Mouse (Mus musculus) liver, embryonic 14.5 days (tissue): ENCODE data around the gene Pex16. TPM values are rescaled to one million over a fixed set of nuclear protein-coding genes. Genes with fewer than 3 reads are reported as not detected.
"Not testable (repeated sequence)": the region's sequence is repeated elsewhere in the genome, so short reads cannot be mapped to it uniquely, and the experiment has no call there.

ENCODE experiments used
- ATAC-seq: fragments of 200-750 bp; cut with Nextera tagmentation; 2 replicates; pipeline ENCODE4 v1.8.0; 2017; ENCODE audit warnings: moderate number of reproducible peaks, mild to moderate bottlenecking, moderate library complexity; ENCODE audit not compliant: insufficient read depth
- DNase-seq, 3 experiments: peaks; one replicate each; pipeline ENCODE4 v3.0.0-alpha.2; 2012 to 2013; ENCODE audit warnings: low read depth in 3 of 3, low spot score in 3 of 3
- H3K27ac ChIP-seq: fragments of 300-500 bp; sonication (generic); 2 replicates; pipeline ENCODE4 v1.5.1; 2014; ENCODE audit warnings: moderate library complexity, mild to moderate bottlenecking, control low read depth, inconsistent platforms
- H3K27me3 ChIP-seq: fragments of 300-500 bp; sonication (generic); 2 replicates; pipeline ENCODE4 v1.6.1; 2014; ENCODE audit warnings: mild to moderate bottlenecking, low read length, moderate library complexity; ENCODE audit not compliant: control insufficient read depth, insufficient read depth
- H3K36me3 ChIP-seq: fragments of 300-500 bp; sonication (generic); replicated peaks from 2 replicates; pipeline ENCODE4 v1.6.1; 2014; ENCODE audit warnings: low read depth; ENCODE audit not compliant: control insufficient read depth, insufficient read depth
- H3K4me1 ChIP-seq, 2 experiments: fragments of 200-500 bp in 1 of 2; fragments of 300-500 bp in 1 of 2; sonication (generic) in 1 of 2; replicated peaks; 2 replicates each; pipeline ENCODE4 v1.6.1; 2012 to 2014; ENCODE audit warnings: antibody characterized with exemption in 1 of 2, inconsistent platforms in 1 of 2, low read length in 1 of 2; ENCODE audit not compliant: control insufficient read depth in 2 of 2, insufficient read depth in 2 of 2
- H3K4me2 ChIP-seq: fragments of 300-500 bp; sonication (generic); 2 replicates; pipeline ENCODE4 v1.6.1; 2014; ENCODE audit warnings: low read depth, mild to moderate bottlenecking, control low read depth, moderate library complexity
- H3K4me3 ChIP-seq, 2 experiments: fragments of 200-500 bp in 1 of 2; fragments of 300-500 bp in 1 of 2; sonication (generic) in 1 of 2; 2 replicates each; pipeline ENCODE4 v1.5.1; 2012 to 2014; ENCODE audit warnings: low read depth in 2 of 2, low read length in 2 of 2, mild to moderate bottlenecking in 2 of 2, control low read depth in 1 of 2, inconsistent platforms in 1 of 2, moderate library complexity in 1 of 2; ENCODE audit not compliant: insufficient read depth in 1 of 2
- H3K9ac ChIP-seq: fragments of 300-500 bp; sonication (generic); replicated peaks from 2 replicates; pipeline ENCODE4 v1.6.1; 2014; ENCODE audit warnings: mild to moderate bottlenecking, control low read depth, moderate library complexity
- H3K9me3 ChIP-seq: fragments of 300-500 bp; sonication (generic); 2 replicates; pipeline ENCODE4 v1.6.1; 2016; ENCODE audit warnings: low read length, mixed read lengths; ENCODE audit not compliant: control insufficient read depth
- CTCF ChIP-seq: IDR thresholded peaks from 2 replicates; pipeline ENCODE4 v1.5.1; 2016; ENCODE audit warnings: antibody characterized with exemption, low read depth, control low read depth
- EP300 ChIP-seq: IDR thresholded peaks from 2 replicates; pipeline ENCODE4 v1.6.1; 2016; ENCODE audit warnings: antibody characterized with exemption, low read depth
- WGBS: fragments of 180-500 bp; shearing (Covaris S2); extraction: QIAGEN DNeasy Blood & Tissue Kit; methylation state at CpG from one replicate; pipeline ENCODE4 v1.1.7; 2014; ENCODE audit not compliant: insufficient replicate concordance; 5-methylcytosine and 5-hydroxymethylcytosine counted together
- polyA plus RNA-seq, 2 experiments: library from polyadenylated mRNA; depleted of rRNA in 1 of 2; stranded (reverse) in 1 of 2; unstranded in 1 of 2; fragments of >200 nt; fragmentation: Nextera tagmentation in 1 of 2; extraction: Ambion mirVana in 1 of 2; gene quantifications; 2 replicates each; pipeline versions ENCODE4 v1.2.1 to v1.2.3; 2012 to 2014

The Pex16 gene
- polyA plus RNA-seq, 2 experiments = 15.5 to 19.5 TPM

DNA sequence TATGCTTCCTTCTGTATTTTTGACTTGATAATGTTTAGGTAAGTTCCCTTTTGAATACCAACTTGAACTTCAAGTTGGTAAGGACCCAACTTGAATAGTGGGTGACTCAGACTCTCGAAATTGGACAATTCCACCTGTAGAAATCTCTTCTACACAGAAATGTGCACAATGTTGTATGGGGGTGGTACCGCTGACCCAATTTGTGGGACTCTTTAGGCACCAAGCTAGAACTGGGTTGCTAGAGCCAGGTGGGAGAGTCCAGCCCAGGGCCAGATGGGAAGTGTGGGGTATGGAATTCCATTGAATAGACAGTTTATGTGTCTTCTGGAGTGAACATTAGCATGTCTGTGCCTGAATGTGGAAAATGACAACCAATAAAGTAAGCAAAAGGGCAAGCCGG lies 21.1 kb downstream of the Pex16 start:
- no peak for TF ChIP-seq CTCF
- Histone ChIP-seq H3K4me1 (no peaks in the 10 kb centered on the region), H3K9me3 (no peaks in the 10 kb centered on the region), H3K27ac (no peak overlapping the region), H3K4me2 (no peak overlapping the region), H3K36me3 (no peaks in the 10 kb centered on the region), H3K4me3 (no peak overlapping the region), H3K27me3 (peaks cover 31% of the 10 kb centered on the region), H3K9ac (no peak overlapping the region)
- no peak for ATAC-seq
- no peak for DNase-seq
- 67% methylated on average over 3 of the region's 3 CpGs for WGBS

DNA sequence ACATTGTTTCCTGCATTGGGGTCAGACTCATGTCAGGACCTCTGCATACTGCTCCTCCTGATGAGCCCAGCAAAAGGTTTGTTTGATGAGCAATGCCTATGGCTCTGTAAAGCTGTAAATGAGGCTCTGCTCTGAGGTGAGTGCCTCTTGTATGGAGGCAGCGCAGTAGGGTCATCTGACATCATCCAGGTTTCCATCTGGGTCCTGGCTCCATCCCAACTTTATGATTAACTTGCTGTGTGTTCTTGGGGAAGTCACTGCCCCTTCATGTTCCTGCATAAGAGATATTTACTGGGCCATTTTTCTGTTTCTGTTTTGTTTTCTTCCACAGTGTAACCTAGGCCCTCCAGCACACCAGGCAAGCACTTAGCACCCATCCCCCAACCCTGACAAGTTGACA lies 23.0 kb downstream of the Pex16 start:
- Histone ChIP-seq H3K4me2 (no peak overlapping the region), H3K9ac (no peak overlapping the region), H3K27ac (no peak overlapping the region), H3K4me1 (peaks cover 0 to 2% of the 10 kb centered on the region in 2 experiments; a peak in 1 of 4 replicates), H3K9me3 (no peaks in the 10 kb centered on the region), H3K36me3 (no peaks in the 10 kb centered on the region), H3K27me3 (peaks cover 22% of the 10 kb centered on the region), H3K4me3 (no peak overlapping the region)
- no peak for ATAC-seq
- TF ChIP-seq EP300 (no peak), CTCF (no peak)
- DNase-seq = no peak
- 76% methylated on average over 1 of the region's 1 CpGs for WGBS

DNA sequence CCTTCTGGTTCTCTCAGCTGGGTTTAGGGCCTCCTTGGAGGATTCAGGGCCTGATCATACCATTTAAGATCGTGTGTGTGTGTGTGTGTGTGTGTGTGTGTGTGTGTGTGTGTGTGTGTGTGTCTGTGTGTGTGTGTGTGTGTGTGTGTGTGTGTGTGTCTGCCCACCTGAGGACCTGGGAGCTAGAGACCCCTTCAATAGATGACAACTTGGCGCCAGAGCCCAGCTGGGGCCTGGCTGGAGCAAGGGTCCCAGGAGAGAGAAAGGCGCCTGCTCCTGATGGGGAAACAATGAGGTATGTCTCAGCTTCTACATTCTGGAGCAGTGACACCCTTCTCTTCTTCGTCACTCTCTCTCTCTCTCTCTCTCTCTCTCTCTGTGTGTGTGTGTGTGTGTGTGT lies 25.4 kb downstream of the Pex16 start:
- H3K27ac ChIP-seq, H3K4me3 ChIP-seq, ATAC-seq, H3K36me3 ChIP-seq, H3K9me3 ChIP-seq, H3K9ac ChIP-seq, H3K4me1 ChIP-seq, H3K4me2 ChIP-seq, DNase-seq: not testable (repeated sequence)
- 64% methylated on average over 3 of the region's 4 CpGs for WGBS
- peaks cover 13% of the 10 kb centered on the region for H3K27me3 ChIP-seq

DNA sequence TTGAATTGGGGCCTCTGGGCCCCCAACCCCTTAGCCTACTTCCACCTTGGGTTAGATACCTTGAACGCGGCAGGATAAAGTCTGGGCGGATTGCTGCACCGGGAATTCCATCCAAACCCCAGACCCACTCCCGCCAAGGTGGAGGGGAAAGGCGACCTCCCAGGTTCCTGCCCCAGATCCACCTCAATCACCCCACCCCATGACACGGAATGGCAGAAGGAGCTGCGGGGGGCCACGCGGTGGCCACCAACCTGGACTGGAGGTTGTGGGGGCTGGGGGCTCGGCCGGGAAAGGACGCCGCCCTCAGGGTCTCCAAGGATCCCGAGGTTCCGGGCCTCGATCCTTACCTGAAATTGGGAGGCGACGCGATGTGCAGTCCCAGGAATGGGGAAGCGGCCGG lies 26.2 kb downstream of the Pex16 start:
- TF ChIP-seq EP300 = no peak
- no peak for TF ChIP-seq CTCF
- peaks cover 0 to 2% of the 10 kb centered on the region in 2 experiments; a peak in 1 of 4 replicates for H3K4me1 ChIP-seq
- no peaks in the 10 kb centered on the region for H3K9me3 ChIP-seq
- no peaks in the 10 kb centered on the region; the same call in 1 of the 2 replicates for H3K36me3 ChIP-seq
- H3K9ac ChIP-seq = no peak overlapping the region
- WGBS = 9% methylated on average over 22 of the region's 22 CpGs
- peak overlapping the region in 1 of 2 experiments; percentile 51; a peak in 3 of 4 replicates for H3K4me3 ChIP-seq
- ATAC-seq (no peak), DNase-seq (no peak)
- H3K4me2 ChIP-seq = peak overlapping the region; percentile 58
- peaks cover 13% of the 10 kb centered on the region for H3K27me3 ChIP-seq
- H3K27ac ChIP-seq = no peak overlapping the region

DNA sequence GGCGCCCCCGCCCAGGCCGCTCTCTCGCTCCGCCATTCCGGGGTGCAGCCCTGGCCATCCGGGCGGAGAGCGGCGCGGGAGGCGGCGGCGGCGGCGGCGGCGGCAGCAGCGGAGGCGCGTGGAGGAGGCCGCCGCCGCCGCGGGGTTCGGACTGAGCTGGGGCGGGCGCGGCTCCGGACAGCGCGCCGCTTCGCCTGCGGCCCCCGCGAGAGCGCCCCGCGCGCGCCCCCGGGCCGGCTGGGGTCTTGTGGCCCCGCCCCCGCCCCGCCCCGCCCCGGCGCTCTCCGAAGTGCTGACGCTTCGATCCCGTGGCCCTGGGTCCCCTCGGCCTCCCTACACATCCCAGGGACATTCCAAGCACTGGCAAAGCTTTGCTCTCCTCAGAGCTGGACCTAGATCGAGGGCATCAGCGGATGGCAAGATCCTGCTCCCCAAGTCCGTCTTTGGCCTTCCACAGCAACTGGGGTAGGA lies 26.6 kb downstream of the Pex16 start, which contains the start of gene Mapk8ip1:
Gene Mapk8ip1 (minus strand): TSS at position 173 of the 471 bp plus-strand sequence.
- Histone ChIP-seq H3K27ac (no peak within 1 kb of the TSS), H3K4me2 (peak within 1 kb of the TSS; percentile 58), H3K4me1 (peaks cover 0 to 2% of the 10 kb centered on the region in 2 experiments; a peak in 1 of 4 replicates), H3K9ac (no peak within 1 kb of the TSS), H3K4me3 (peak within 1 kb of the TSS; percentile 36 to 51), H3K9me3 (no peaks in the 10 kb centered on the region), H3K27me3 (peaks cover 13% of the 10 kb centered on the region), H3K36me3 (no peaks in the 10 kb centered on the region; the same call in 1 of the 2 replicates)
- ATAC-seq = 0 out of 2 replicates have a peak, but pooled peaks have one; percentile 22
- WGBS = 2% methylated on average over 52 of the region's 59 CpGs
- DNase-seq = no peak
- no peak for TF ChIP-seq EP300
- TF ChIP-seq CTCF = no peak
